Mouse (Mus musculus): ENCODE data around the gene Taar8c. TPM values are rescaled to one million over a fixed set of nuclear protein-coding genes. Genes with fewer than 3 reads are reported as not detected.
A peak's percentile ranks its signal among the peaks of the same experiment; 100 is the strongest.
"Not testable (repeated sequence)": the region's sequence is repeated elsewhere in the genome, so short reads cannot be mapped to it uniquely, and the experiment has no call there.

Taar8c gene
- polyA plus RNA-seq, 1 experiment: not detected

- H3K4me1 ChIP-seq: peaks cover 49% of the 10 kb centered on the region
- H3K9me3 ChIP-seq: peaks cover 17% of the 10 kb centered on the region
- no peak overlapping the region for H3K4me3 ChIP-seq (replicated peaks)
- no peak for TF ChIP-seq FLI1 (IDR thresholded peaks at IDR 0.05; ENCODE audit: low read length)
- no peak for TF ChIP-seq GATA1 (IDR thresholded peaks at IDR 0.05; ENCODE audit: borderline replicate concordance, low read length)
- no peaks in the 10 kb centered on the region for H3K27me3 ChIP-seq (replicated peaks)
- H3K36me3 ChIP-seq (replicated peaks; ENCODE audit: low read length): peaks cover 12% of the 10 kb centered on the region
Observed at GRCm38 (mm10) chr10:24111116-24111778, 9.5 kb upstream of the Taar8c start.

DNA sequence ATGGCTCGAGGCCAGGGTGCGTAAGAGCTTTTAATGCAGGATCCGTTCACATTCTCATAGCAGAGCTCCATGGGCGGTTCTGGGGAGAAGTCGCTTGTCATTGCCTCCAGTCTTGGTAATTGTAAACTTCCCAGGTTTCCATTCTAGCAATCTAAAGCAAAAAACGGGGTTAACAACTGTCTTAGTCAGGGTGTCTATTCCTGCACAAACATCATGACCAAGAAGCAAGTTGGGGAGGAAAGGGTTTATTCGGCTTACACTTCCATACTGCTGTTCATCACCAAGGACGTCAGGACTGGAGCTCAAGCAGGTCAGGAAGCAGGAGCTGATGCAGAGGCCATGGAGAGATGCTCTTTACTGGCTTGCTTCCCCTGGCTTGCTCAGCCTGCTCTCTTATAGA, 7.7 kb upstream of the Taar8c start, which contains the start of gene Taar9:
TSS of gene Taar9 (minus strand) at position 101 of the 400 bp plus-strand sequence.
- H3K4me3 ChIP-seq (replicated peaks); H3K9me3 ChIP-seq; H3K27me3 ChIP-seq (replicated peaks); H3K36me3 ChIP-seq (replicated peaks; ENCODE audit: low read length): not testable (repeated sequence)
- H3K4me1 ChIP-seq: peaks cover 43% of the 10 kb centered on the region

DNA sequence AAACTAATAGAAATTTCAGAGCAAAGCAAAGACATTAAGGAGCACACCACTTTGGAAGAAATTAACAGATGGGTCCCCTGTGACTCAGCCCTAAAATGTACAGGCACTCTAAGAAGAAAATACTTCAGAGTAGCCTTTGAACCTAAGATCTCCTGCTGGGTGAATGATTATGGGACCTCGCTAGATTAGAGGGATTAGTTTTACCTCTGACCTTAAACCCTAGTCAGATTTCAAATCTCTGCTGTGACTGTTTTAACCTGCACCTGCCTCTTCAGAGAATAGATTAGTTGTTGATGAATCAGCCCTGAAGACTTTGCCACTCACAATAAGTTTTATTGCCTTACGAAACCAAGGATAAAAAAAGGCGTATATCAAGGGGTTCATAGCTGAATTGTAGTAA, 6.5 kb upstream of the Taar8c start:
- no peaks in the 10 kb centered on the region for H3K9me3 ChIP-seq
- H3K36me3 ChIP-seq (replicated peaks; ENCODE audit: low read length): no peaks in the 10 kb centered on the region
- H3K4me3 ChIP-seq (replicated peaks): no peak overlapping the region
- no peak for TF ChIP-seq GATA1 (IDR thresholded peaks at IDR 0.05; ENCODE audit: borderline replicate concordance, low read length)
- TF ChIP-seq FLI1 (IDR thresholded peaks at IDR 0.05; ENCODE audit: low read length): no peak
- no peaks in the 10 kb centered on the region for H3K27me3 ChIP-seq (replicated peaks)
- H3K4me1 ChIP-seq: peaks cover 38% of the 10 kb centered on the region

GRCm38 (mm10) chr10:24107747-24108146, 6.0 kb upstream of the Taar8c start:
- TF ChIP-seq FLI1 (IDR thresholded peaks at IDR 0.05; ENCODE audit: low read length) (no peak), GATA1 (IDR thresholded peaks at IDR 0.05; ENCODE audit: borderline replicate concordance, low read length) (no peak)

GRCm38 (mm10) chr10:24103299-24103698, 1.6 kb upstream of the Taar8c start:
- peaks cover 16% of the 10 kb centered on the region for H3K4me1 ChIP-seq
- H3K4me3 ChIP-seq (replicated peaks); H3K9me3 ChIP-seq; H3K27me3 ChIP-seq (replicated peaks); H3K36me3 ChIP-seq (replicated peaks; ENCODE audit: low read length): not testable (repeated sequence)

More at GRCm38 (mm10) chr10:24107747-24108146, 6.0 kb upstream of the Taar8c start:
- Histone ChIP-seq H3K36me3 (replicated peaks; ENCODE audit: low read length) (no peaks in the 10 kb centered on the region), H3K4me3 (replicated peaks) (no peak overlapping the region), H3K4me1 (peaks cover 35% of the 10 kb centered on the region), H3K9me3 (no peaks in the 10 kb centered on the region), H3K27me3 (replicated peaks) (no peaks in the 10 kb centered on the region)

GRCm38 (mm10) chr10:24097010-24097409, 4.7 kb downstream of the Taar8c start:
- not testable (repeated sequence) for H3K9me3 ChIP-seq; H3K36me3 ChIP-seq (replicated peaks; ENCODE audit: low read length); H3K4me3 ChIP-seq (replicated peaks)

DNA sequence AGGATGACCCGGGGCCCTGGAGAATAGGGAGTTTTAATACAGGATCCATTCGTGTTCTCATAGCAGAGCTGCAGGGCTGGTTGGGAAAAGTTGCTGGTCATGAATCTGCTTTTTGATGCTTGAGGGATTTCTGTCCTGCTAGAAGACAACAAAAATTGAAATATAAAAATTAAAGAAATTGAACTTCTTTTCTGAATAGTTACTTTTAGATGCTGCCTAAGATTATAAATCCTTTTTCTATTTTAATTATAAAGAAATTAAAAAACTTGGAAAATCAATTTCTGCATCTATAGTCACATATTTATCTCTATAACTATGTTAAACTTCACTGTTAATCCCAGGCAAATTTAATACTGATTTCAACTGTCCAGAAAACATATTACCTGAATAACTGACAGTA, 9.5 kb downstream of the Taar8c start, which contains the start of gene Taar8b:
TSS of gene Taar8b (minus strand) at position 101 of the 400 bp plus-strand sequence.
- Histone ChIP-seq H3K4me3 (replicated peaks) (no peak within 1 kb of the TSS), H3K9me3 (no peaks in the 10 kb centered on the region), H3K27me3 (replicated peaks) (peaks cover 2% of the 10 kb centered on the region), H3K4me1 (peaks cover 2% of the 10 kb centered on the region; the same call in 1 of the 2 replicates), H3K36me3 (replicated peaks; ENCODE audit: low read length) (no peaks in the 10 kb centered on the region)
- TF ChIP-seq FLI1 (IDR thresholded peaks at IDR 0.05; ENCODE audit: low read length): no peak
- no peak for TF ChIP-seq GATA1 (IDR thresholded peaks at IDR 0.05; ENCODE audit: borderline replicate concordance, low read length)

More at GRCm38 (mm10) chr10:24097010-24097409, 4.7 kb downstream of the Taar8c start:
- H3K27me3 ChIP-seq (replicated peaks); H3K4me1 ChIP-seq: not testable (repeated sequence)

DNA sequence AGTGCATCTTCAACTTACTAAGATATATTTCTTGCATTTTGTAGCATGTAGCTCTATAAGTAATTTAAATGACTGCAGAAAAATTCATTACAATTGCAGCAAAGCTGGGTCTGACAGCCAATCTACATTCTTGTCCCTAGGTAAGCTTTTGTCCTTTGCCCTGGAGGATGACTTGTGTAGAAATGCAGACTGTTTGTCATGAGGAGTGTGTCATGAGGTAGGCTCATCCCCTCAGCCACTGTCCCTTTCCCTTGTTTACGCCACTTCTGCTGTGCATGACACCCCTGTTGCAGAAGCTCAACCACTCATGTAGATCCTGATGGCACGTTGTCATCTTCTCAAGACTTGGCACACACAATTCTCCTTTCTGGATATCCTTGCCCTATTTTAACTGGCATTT, 14.5 kb downstream of the Taar8c start:
- no peaks in the 10 kb centered on the region for H3K9me3 ChIP-seq
- peak overlapping the region; percentile 42 for H3K4me3 ChIP-seq (replicated peaks)
- peaks cover 4% of the 10 kb centered on the region; the same call in 1 of the 2 replicates for H3K4me1 ChIP-seq
- no peak for TF ChIP-seq GATA1 (IDR thresholded peaks at IDR 0.05; ENCODE audit: borderline replicate concordance, low read length)
- TF ChIP-seq FLI1 (IDR thresholded peaks at IDR 0.05; ENCODE audit: low read length): no peak
- H3K27me3 ChIP-seq (replicated peaks): no peaks in the 10 kb centered on the region
- H3K36me3 ChIP-seq (replicated peaks; ENCODE audit: low read length): no peaks in the 10 kb centered on the region

- Histone ChIP-seq H3K4me1 (peaks cover 4% of the 10 kb centered on the region; the same call in 1 of the 2 replicates), H3K9me3 (no peaks in the 10 kb centered on the region), H3K27me3 (replicated peaks) (no peaks in the 10 kb centered on the region), H3K36me3 (replicated peaks; ENCODE audit: low read length) (no peaks in the 10 kb centered on the region), H3K4me3 (replicated peaks) (no peak overlapping the region)
- TF ChIP-seq FLI1 (IDR thresholded peaks at IDR 0.05; ENCODE audit: low read length) (no peak), GATA1 (IDR thresholded peaks at IDR 0.05; ENCODE audit: borderline replicate concordance, low read length) (no peak)
Observed at GRCm38 (mm10) chr10:24086555-24086954, 15.2 kb downstream of the Taar8c start.

GRCm38 (mm10) chr10:24085936-24086335, 15.8 kb downstream of the Taar8c start:
- Histone ChIP-seq H3K36me3 (replicated peaks; ENCODE audit: low read length) (no peaks in the 10 kb centered on the region), H3K4me3 (replicated peaks) (no peak overlapping the region), H3K4me1 (peaks cover 4% of the 10 kb centered on the region; the same call in 1 of the 2 replicates), H3K9me3 (no peaks in the 10 kb centered on the region), H3K27me3 (replicated peaks) (no peaks in the 10 kb centered on the region)
- TF ChIP-seq GATA1 (IDR thresholded peaks at IDR 0.05; ENCODE audit: borderline replicate concordance, low read length): no peak
- TF ChIP-seq FLI1 (IDR thresholded peaks at IDR 0.05; ENCODE audit: low read length): no peak

DNA sequence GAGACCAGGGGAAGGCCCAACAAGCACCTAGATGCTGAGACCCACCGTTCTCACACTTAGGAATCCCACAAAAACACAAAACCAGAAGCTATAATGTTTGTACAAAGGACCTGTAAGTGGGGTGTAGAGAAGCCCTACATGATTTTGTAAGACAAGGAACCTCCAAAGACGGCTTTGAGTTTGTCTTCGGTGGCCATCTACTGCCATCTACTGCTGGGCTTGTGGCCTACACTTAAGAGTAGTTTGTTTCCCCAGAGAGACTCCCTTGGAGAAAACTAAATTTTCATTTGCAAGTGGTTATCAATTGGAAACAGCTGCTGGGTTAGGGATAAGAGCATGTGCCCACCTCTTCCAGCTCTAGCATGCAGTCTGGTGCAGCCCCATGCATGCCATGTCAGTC, 21.5 kb downstream of the Taar8c start:
- no peak for TF ChIP-seq GATA1 (IDR thresholded peaks at IDR 0.05; ENCODE audit: borderline replicate concordance, low read length)
- TF ChIP-seq FLI1 (IDR thresholded peaks at IDR 0.05; ENCODE audit: low read length): no peak

DNA sequence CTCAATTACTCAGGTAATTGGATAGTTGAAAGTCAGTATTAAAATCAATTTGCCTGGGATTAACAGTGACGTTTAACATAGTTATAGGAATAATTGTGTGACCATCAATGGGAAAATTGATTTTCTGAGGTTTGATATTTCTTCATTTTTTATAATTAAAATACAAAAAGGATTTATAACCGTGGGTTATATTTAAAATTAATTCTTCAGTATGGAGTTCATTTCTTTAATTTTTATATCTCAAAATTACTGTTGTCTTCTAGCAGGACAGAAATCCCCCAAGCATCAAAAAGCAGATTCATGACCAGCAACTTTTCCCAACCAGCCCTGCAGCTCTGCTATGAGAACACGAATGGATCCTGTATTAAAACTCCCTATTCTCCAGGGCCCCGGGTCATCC, 25.5 kb downstream of the Taar8c start, which contains the start of gene Taar8a:
TSS of gene Taar8a (plus strand) at position 301 of the 400 bp plus-strand sequence.
- not testable (repeated sequence) for H3K9me3 ChIP-seq; H3K27me3 ChIP-seq (replicated peaks); H3K36me3 ChIP-seq (replicated peaks; ENCODE audit: low read length); H3K4me1 ChIP-seq; H3K4me3 ChIP-seq (replicated peaks)

More for the DNA sequence above, 21.5 kb downstream of the Taar8c start:
- Histone ChIP-seq H3K27me3 (replicated peaks) (no peaks in the 10 kb centered on the region), H3K36me3 (replicated peaks; ENCODE audit: low read length) (no peaks in the 10 kb centered on the region), H3K9me3 (no peaks in the 10 kb centered on the region), H3K4me1 (peaks cover 3% of the 10 kb centered on the region; the same call in 1 of the 2 replicates), H3K4me3 (replicated peaks) (no peak overlapping the region)

GRCm38 (mm10) chr10:24074751-24075150, 27.0 kb downstream of the Taar8c start:
- H3K36me3 ChIP-seq (replicated peaks; ENCODE audit: low read length); H3K4me3 ChIP-seq (replicated peaks); H3K9me3 ChIP-seq; H3K4me1 ChIP-seq; H3K27me3 ChIP-seq (replicated peaks): not testable (repeated sequence)
